Mouse (Mus musculus): ENCODE measurements around the gene Myt1l.

Myt1l gene

GRCm38 (mm10) chr12:29916139-29916538 is 388.0 kb downstream of the Myt1l start:
- TF ChIP-seq POU5F1 (IDR thresholded peaks at IDR 0.05; ENCODE audit: borderline replicate concordance, low read length) (no peak), CTCF (conservative IDR thresholded peaks at IDR 0.05; ENCODE audit: low read length) (no peak), NANOG (IDR thresholded peaks at IDR 0.05; ENCODE audit: borderline replicate concordance, low read length) (no peak)
- Histone ChIP-seq H3K27me3 (ENCODE audit: insufficient read depth, low read length) (no peaks in the 10 kb centered on the region), H3K4me1 (replicated peaks; ENCODE audit: low read depth, low read length) (no peaks in the 10 kb centered on the region), H3K36me3 (ENCODE audit: insufficient read depth, low read length) (no peaks in the 10 kb centered on the region), H3K4me3 (replicated peaks; ENCODE audit: low read length) (no peak overlapping the region), H3K9me3 (ENCODE audit: low read length) (peaks cover 4% of the 10 kb centered on the region; the same call in 1 of the 2 replicates)

GRCm38 (mm10) chr12:29916807-29917206 is 388.6 kb downstream of the Myt1l start:
- no peaks in the 10 kb centered on the region for H3K4me1 ChIP-seq (replicated peaks; ENCODE audit: low read depth, low read length)
- H3K4me3 ChIP-seq (replicated peaks; ENCODE audit: low read length) = no peak overlapping the region
- no peaks in the 10 kb centered on the region for H3K36me3 ChIP-seq (ENCODE audit: insufficient read depth, low read length)
- H3K27me3 ChIP-seq (ENCODE audit: insufficient read depth, low read length) = no peaks in the 10 kb centered on the region
- TF ChIP-seq NANOG (IDR thresholded peaks at IDR 0.05; ENCODE audit: borderline replicate concordance, low read length) (no peak), CTCF (conservative IDR thresholded peaks at IDR 0.05; ENCODE audit: low read length) (no peak), POU5F1 (IDR thresholded peaks at IDR 0.05; ENCODE audit: borderline replicate concordance, low read length) (no peak)
- H3K9me3 ChIP-seq (ENCODE audit: low read length) = peaks cover 4% of the 10 kb centered on the region; the same call in 1 of the 2 replicates

- Histone ChIP-seq H3K36me3 (ENCODE audit: insufficient read depth, low read length) (no peaks in the 10 kb centered on the region), H3K4me3 (replicated peaks; ENCODE audit: low read length) (no peak overlapping the region), H3K27me3 (ENCODE audit: insufficient read depth, low read length) (no peaks in the 10 kb centered on the region), H3K9me3 (ENCODE audit: low read length) (peaks cover 4% of the 10 kb centered on the region; the same call in 1 of the 2 replicates), H3K4me1 (replicated peaks; ENCODE audit: low read depth, low read length) (no peaks in the 10 kb centered on the region)
- TF ChIP-seq NANOG (IDR thresholded peaks at IDR 0.05; ENCODE audit: borderline replicate concordance, low read length) (no peak), POU5F1 (IDR thresholded peaks at IDR 0.05; ENCODE audit: borderline replicate concordance, low read length) (no peak), CTCF (conservative IDR thresholded peaks at IDR 0.05; ENCODE audit: low read length) (no peak)
Measured at GRCm38 (mm10) chr12:29920298-29920697, 392.1 kb downstream of the Myt1l start.

- H3K4me1 ChIP-seq (replicated peaks; ENCODE audit: low read depth, low read length) = no peaks in the 10 kb centered on the region
- no peak overlapping the region for H3K4me3 ChIP-seq (replicated peaks; ENCODE audit: low read length)
- TF ChIP-seq NANOG (IDR thresholded peaks at IDR 0.05; ENCODE audit: borderline replicate concordance, low read length) (no peak), CTCF (conservative IDR thresholded peaks at IDR 0.05; ENCODE audit: low read length) (no peak), POU5F1 (IDR thresholded peaks at IDR 0.05; ENCODE audit: borderline replicate concordance, low read length) (no peak)
Measured at GRCm38 (mm10) chr12:29921481-29921880, 393.3 kb downstream of the Myt1l start.

GRCm38 (mm10) chr12:29926896-29927295 is 398.7 kb downstream of the Myt1l start:
- H3K4me1 ChIP-seq (replicated peaks; ENCODE audit: low read depth, low read length) = peaks cover under 1% of the 10 kb centered on the region; the same call in 1 of the 2 replicates
- H3K4me3 ChIP-seq (replicated peaks; ENCODE audit: low read length) = no peak overlapping the region
- no peaks in the 10 kb centered on the region for H3K27me3 ChIP-seq (ENCODE audit: insufficient read depth, low read length)
- no peaks in the 10 kb centered on the region for H3K9me3 ChIP-seq (ENCODE audit: low read length)
- no peak for TF ChIP-seq POU5F1 (IDR thresholded peaks at IDR 0.05; ENCODE audit: borderline replicate concordance, low read length)
- TF ChIP-seq CTCF (conservative IDR thresholded peaks at IDR 0.05; ENCODE audit: low read length) = peak; percentile 41; the same call in 1 of the 2 replicates
- H3K36me3 ChIP-seq (ENCODE audit: insufficient read depth, low read length) = no peaks in the 10 kb centered on the region

More at GRCm38 (mm10) chr12:29921481-29921880, 393.3 kb downstream of the Myt1l start:
- Histone ChIP-seq H3K9me3 (ENCODE audit: low read length) (peaks cover 4% of the 10 kb centered on the region; the same call in 1 of the 2 replicates), H3K27me3 (ENCODE audit: insufficient read depth, low read length) (no peaks in the 10 kb centered on the region), H3K36me3 (ENCODE audit: insufficient read depth, low read length) (no peaks in the 10 kb centered on the region)

GRCm38 (mm10) chr12:29930591-29930990 is 402.4 kb downstream of the Myt1l start:
- H3K9me3 ChIP-seq (ENCODE audit: low read length) = no peaks in the 10 kb centered on the region
- peaks cover 3% of the 10 kb centered on the region for H3K27me3 ChIP-seq (ENCODE audit: insufficient read depth, low read length)
- TF ChIP-seq CTCF (conservative IDR thresholded peaks at IDR 0.05; ENCODE audit: low read length) (no peak), POU5F1 (IDR thresholded peaks at IDR 0.05; ENCODE audit: borderline replicate concordance, low read length) (no peak)
- no peaks in the 10 kb centered on the region for H3K36me3 ChIP-seq (ENCODE audit: insufficient read depth, low read length)
- H3K4me1 ChIP-seq (replicated peaks; ENCODE audit: low read depth, low read length) = peaks cover 20% of the 10 kb centered on the region
- H3K4me3 ChIP-seq (replicated peaks; ENCODE audit: low read length) = no peak overlapping the region

- Histone ChIP-seq H3K27me3 (ENCODE audit: insufficient read depth, low read length) (peaks cover 24% of the 10 kb centered on the region), H3K4me3 (replicated peaks; ENCODE audit: low read length) (no peak overlapping the region), H3K4me1 (replicated peaks; ENCODE audit: low read depth, low read length) (peaks cover 27% of the 10 kb centered on the region), H3K36me3 (ENCODE audit: insufficient read depth, low read length) (no peaks in the 10 kb centered on the region), H3K9me3 (ENCODE audit: low read length) (no peaks in the 10 kb centered on the region)
- TF ChIP-seq CTCF (conservative IDR thresholded peaks at IDR 0.05; ENCODE audit: low read length) = no peak
- no peak for TF ChIP-seq POU5F1 (IDR thresholded peaks at IDR 0.05; ENCODE audit: borderline replicate concordance, low read length)
- TF ChIP-seq NANOG (IDR thresholded peaks at IDR 0.05; ENCODE audit: borderline replicate concordance, low read length) = no peak
Measured at GRCm38 (mm10) chr12:29932951-29933350, 404.8 kb downstream of the Myt1l start.

- Histone ChIP-seq H3K9me3 (ENCODE audit: low read length) (no peaks in the 10 kb centered on the region), H3K4me1 (replicated peaks; ENCODE audit: low read depth, low read length) (peaks cover 28% of the 10 kb centered on the region), H3K4me3 (replicated peaks; ENCODE audit: low read length) (no peak overlapping the region), H3K27me3 (ENCODE audit: insufficient read depth, low read length) (peaks cover 29% of the 10 kb centered on the region), H3K36me3 (ENCODE audit: insufficient read depth, low read length) (no peaks in the 10 kb centered on the region)
- TF ChIP-seq NANOG (IDR thresholded peaks at IDR 0.05; ENCODE audit: borderline replicate concordance, low read length) (no peak), POU5F1 (IDR thresholded peaks at IDR 0.05; ENCODE audit: borderline replicate concordance, low read length) (no peak), CTCF (conservative IDR thresholded peaks at IDR 0.05; ENCODE audit: low read length) (no peak)
Measured at GRCm38 (mm10) chr12:29933501-29933900, 405.3 kb downstream of the Myt1l start.

- H3K9me3 ChIP-seq (ENCODE audit: low read length) = no peaks in the 10 kb centered on the region
- TF ChIP-seq CTCF (conservative IDR thresholded peaks at IDR 0.05; ENCODE audit: low read length) = no peak
- TF ChIP-seq NANOG (IDR thresholded peaks at IDR 0.05; ENCODE audit: borderline replicate concordance, low read length) = no peak
- TF ChIP-seq POU5F1 (IDR thresholded peaks at IDR 0.05; ENCODE audit: borderline replicate concordance, low read length) = no peak
- H3K4me1 ChIP-seq (replicated peaks; ENCODE audit: low read depth, low read length) = peaks cover 34% of the 10 kb centered on the region
- H3K36me3 ChIP-seq (ENCODE audit: insufficient read depth, low read length) = no peaks in the 10 kb centered on the region
- H3K4me3 ChIP-seq (replicated peaks; ENCODE audit: low read length) = no peak overlapping the region
- H3K27me3 ChIP-seq (ENCODE audit: insufficient read depth, low read length) = peaks cover 36% of the 10 kb centered on the region
Measured at GRCm38 (mm10) chr12:29934120-29934581, 406.0 kb downstream of the Myt1l start.

Data from E14TG2a.4 (cell line).